Mouse (Mus musculus): ENCODE measurements around the gene Plxna1. TPM values are rescaled to one million over a fixed set of nuclear protein-coding genes. Genes with fewer than 3 reads are reported as not detected.
A peak's percentile ranks its signal among the peaks of the same experiment; 100 is the strongest.

Gene Plxna1
- polyA plus RNA-seq (2014; fragmentation: Nextera tagmentation; extraction: Ambion mirVana) = 7.5 and 7.7 TPM in 2 replicates

GRCm38 (mm10) chr6:89362281-89363106 lies at the start of gene Plxna1:
Gene Plxna1, minus strand, starts transcription at chr6:89362620.
- Histone ChIP-seq H3K4me1 (replicated peaks; ENCODE audit: control insufficient read depth, insufficient read depth, low read length) (peaks cover 31% of the 10 kb centered on the region), H3K36me3 (ENCODE audit: control insufficient read depth, insufficient read depth, low read length) (no peaks in the 10 kb centered on the region), H3K4me3 (ENCODE audit: low read depth, low read length) (peak within 1 kb of the TSS; percentile 63), H3K9me3 (ENCODE audit: control insufficient read depth, low read length) (no peaks in the 10 kb centered on the region), H3K4me2 (peak within 1 kb of the TSS; percentile 87), H3K27me3 (replicated peaks; ENCODE audit: control insufficient read depth, insufficient read depth, low read length) (peaks cover 9% of the 10 kb centered on the region; the same call in 1 of the 2 replicates), H3K27ac (ENCODE audit: low read depth, low read length) (0 out of 2 replicates have a peak within 1 kb of the TSS, but pooled peaks have one; percentile 11), H3K9ac (ENCODE audit: low read depth, low read length) (peak within 1 kb of the TSS; percentile 84)
- under 1% methylated on average over 62 of the region's 110 CpGs for WGBS
- DNase-seq (ENCODE audit: low spot score) (peak; percentile 74), ATAC-seq (replicated peaks; ENCODE audit: low FRiP score) (peak; percentile 83)

GRCm38 (mm10) chr6:89409041-89409440 lies 46.6 kb upstream of the Plxna1 start:
- H3K27ac ChIP-seq (ENCODE audit: low read depth, low read length) = no peak overlapping the region
- no peaks in the 10 kb centered on the region for H3K9me3 ChIP-seq (ENCODE audit: control insufficient read depth, low read length)
- H3K4me1 ChIP-seq (replicated peaks; ENCODE audit: control insufficient read depth, insufficient read depth, low read length) = 0 out of 2 replicates have a peak, but pooled peaks cover 2% of the 10 kb centered on the region
- H3K27me3 ChIP-seq (replicated peaks; ENCODE audit: control insufficient read depth, insufficient read depth, low read length) = no peaks in the 10 kb centered on the region
- no peak overlapping the region for H3K4me2 ChIP-seq
- no peak overlapping the region for H3K4me3 ChIP-seq (ENCODE audit: low read depth, low read length)
- H3K36me3 ChIP-seq (ENCODE audit: control insufficient read depth, insufficient read depth, low read length) = no peaks in the 10 kb centered on the region
- ATAC-seq (replicated peaks; ENCODE audit: low FRiP score) (no peak), DNase-seq (ENCODE audit: low spot score) (no peak)
- no peak overlapping the region for H3K9ac ChIP-seq (ENCODE audit: low read depth, low read length)
- 75% methylated on average over 1 of the region's 1 CpGs for WGBS

GRCm38 (mm10) chr6:89408259-89408658 lies 45.8 kb upstream of the Plxna1 start:
- 65% methylated on average over 5 of the region's 5 CpGs for WGBS

GRCm38 (mm10) chr6:89407247-89407889 lies 44.9 kb upstream of the Plxna1 start:
- ATAC-seq (replicated peaks; ENCODE audit: low FRiP score) = no peak
- H3K9ac ChIP-seq (ENCODE audit: low read depth, low read length) = no peak overlapping the region
- H3K9me3 ChIP-seq (ENCODE audit: control insufficient read depth, low read length) = no peaks in the 10 kb centered on the region
- H3K27ac ChIP-seq (ENCODE audit: low read depth, low read length) = no peak overlapping the region
- H3K27me3 ChIP-seq (replicated peaks; ENCODE audit: control insufficient read depth, insufficient read depth, low read length) = no peaks in the 10 kb centered on the region
- no peak overlapping the region for H3K4me3 ChIP-seq (ENCODE audit: low read depth, low read length)
- DNase-seq (ENCODE audit: low spot score) = no peak
- 73% methylated on average over 3 of the region's 3 CpGs for WGBS
- no peaks in the 10 kb centered on the region for H3K4me1 ChIP-seq (replicated peaks; ENCODE audit: control insufficient read depth, insufficient read depth, low read length)
- no peaks in the 10 kb centered on the region for H3K36me3 ChIP-seq (ENCODE audit: control insufficient read depth, insufficient read depth, low read length)
- H3K4me2 ChIP-seq = no peak overlapping the region

More at GRCm38 (mm10) chr6:89408259-89408658, 45.8 kb upstream of the Plxna1 start:
- ATAC-seq (replicated peaks; ENCODE audit: low FRiP score) = no peak
- Histone ChIP-seq H3K9me3 (ENCODE audit: control insufficient read depth, low read length) (no peaks in the 10 kb centered on the region), H3K36me3 (ENCODE audit: control insufficient read depth, insufficient read depth, low read length) (no peaks in the 10 kb centered on the region), H3K27ac (ENCODE audit: low read depth, low read length) (no peak overlapping the region), H3K4me3 (ENCODE audit: low read depth, low read length) (no peak overlapping the region), H3K4me1 (replicated peaks; ENCODE audit: control insufficient read depth, insufficient read depth, low read length) (no peaks in the 10 kb centered on the region), H3K9ac (ENCODE audit: low read depth, low read length) (no peak overlapping the region), H3K4me2 (no peak overlapping the region), H3K27me3 (replicated peaks; ENCODE audit: control insufficient read depth, insufficient read depth, low read length) (no peaks in the 10 kb centered on the region)
- DNase-seq (ENCODE audit: low spot score) = no peak

DNA sequence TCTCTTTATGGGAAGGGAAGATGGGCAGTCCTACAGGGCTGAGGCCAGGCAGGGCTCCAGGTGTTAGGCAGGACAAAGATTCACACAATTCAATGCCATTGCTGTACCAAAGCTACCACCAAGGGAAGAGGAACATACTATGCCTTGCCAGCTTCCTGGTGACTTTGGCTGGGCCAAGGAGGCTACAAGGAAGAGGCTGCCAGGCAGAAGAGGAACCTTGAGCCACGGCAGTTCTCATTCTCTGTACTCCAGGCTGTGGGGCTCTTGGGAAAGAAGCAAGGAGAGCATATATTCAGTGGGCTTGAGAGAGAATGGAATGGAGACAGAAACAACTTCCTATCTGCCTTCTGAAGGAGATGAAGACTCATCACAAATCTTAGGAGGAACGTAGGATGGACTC lies 42.5 kb upstream of the Plxna1 start:
- no peak overlapping the region for H3K4me2 ChIP-seq
- H3K4me1 ChIP-seq (replicated peaks; ENCODE audit: control insufficient read depth, insufficient read depth, low read length) = no peaks in the 10 kb centered on the region
- no peak for ATAC-seq (replicated peaks; ENCODE audit: low FRiP score)
- no peak overlapping the region for H3K9ac ChIP-seq (ENCODE audit: low read depth, low read length)
- H3K27ac ChIP-seq (ENCODE audit: low read depth, low read length) = no peak overlapping the region
- no peak overlapping the region for H3K4me3 ChIP-seq (ENCODE audit: low read depth, low read length)
- H3K27me3 ChIP-seq (replicated peaks; ENCODE audit: control insufficient read depth, insufficient read depth, low read length) = no peaks in the 10 kb centered on the region
- H3K9me3 ChIP-seq (ENCODE audit: control insufficient read depth, low read length) = no peaks in the 10 kb centered on the region
- DNase-seq (ENCODE audit: low spot score) = no peak
- 67% methylated on average over 2 of the region's 2 CpGs for WGBS
- H3K36me3 ChIP-seq (ENCODE audit: control insufficient read depth, insufficient read depth, low read length) = no peaks in the 10 kb centered on the region

DNA sequence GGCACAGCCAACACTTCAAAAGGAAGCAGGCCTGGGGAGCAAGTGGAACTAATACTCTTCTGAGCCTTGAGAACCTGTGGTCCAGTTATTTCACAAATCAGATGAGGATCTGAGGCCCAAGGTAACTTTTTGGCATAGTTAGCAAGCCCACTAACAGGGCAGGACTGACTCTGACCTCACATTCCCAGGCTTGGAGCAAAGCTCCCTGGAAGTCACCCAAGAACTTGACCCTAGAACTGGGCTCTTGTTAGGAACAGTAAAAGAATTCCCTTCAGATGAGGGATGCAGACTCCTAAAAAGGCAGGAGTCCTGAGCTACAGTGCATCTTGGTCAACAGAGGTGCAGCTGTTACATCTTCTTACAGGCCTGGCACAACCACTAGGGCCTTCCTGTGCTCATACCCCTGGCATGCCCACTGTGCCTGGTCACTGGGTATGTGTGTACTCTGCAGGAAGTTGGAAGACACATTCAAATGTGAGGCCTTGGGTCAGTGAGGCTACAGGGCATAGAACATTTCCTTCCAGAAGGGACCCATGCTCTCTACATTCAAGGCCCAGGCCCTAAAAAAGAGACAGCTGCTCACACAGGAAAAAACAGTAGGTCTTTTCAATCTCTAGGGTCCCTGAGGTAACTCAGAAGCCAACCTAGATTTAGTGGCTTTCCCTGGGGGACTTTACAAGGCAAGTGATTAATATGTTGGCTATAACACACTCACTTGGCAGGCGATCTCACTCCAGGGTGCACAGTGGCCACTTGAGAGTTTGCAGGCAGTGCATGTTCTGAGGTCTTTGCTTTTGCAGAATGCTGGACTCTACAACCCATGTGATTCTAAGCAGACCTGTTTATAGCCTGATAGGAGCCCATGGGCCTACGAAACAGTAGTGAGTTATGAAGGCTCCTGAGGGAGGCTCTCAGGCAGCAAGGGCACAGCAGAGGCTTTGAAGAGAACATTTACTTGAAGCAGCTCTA lies 41.1 kb upstream of the Plxna1 start:
- WGBS = 78% methylated on average over 2 of the region's 2 CpGs
- ATAC-seq (replicated peaks; ENCODE audit: low FRiP score) (no peak), DNase-seq (ENCODE audit: low spot score) (no peak)
- Histone ChIP-seq H3K4me3 (ENCODE audit: low read depth, low read length) (no peak overlapping the region), H3K27me3 (replicated peaks; ENCODE audit: control insufficient read depth, insufficient read depth, low read length) (no peaks in the 10 kb centered on the region), H3K9ac (ENCODE audit: low read depth, low read length) (no peak overlapping the region), H3K4me2 (no peak overlapping the region), H3K36me3 (ENCODE audit: control insufficient read depth, insufficient read depth, low read length) (no peaks in the 10 kb centered on the region), H3K27ac (ENCODE audit: low read depth, low read length) (no peak overlapping the region), H3K9me3 (ENCODE audit: control insufficient read depth, low read length) (no peaks in the 10 kb centered on the region), H3K4me1 (replicated peaks; ENCODE audit: control insufficient read depth, insufficient read depth, low read length) (no peaks in the 10 kb centered on the region)

GRCm38 (mm10) chr6:89402406-89402805 lies 40.0 kb upstream of the Plxna1 start:
- Histone ChIP-seq H3K9ac (ENCODE audit: low read depth, low read length) (no peak overlapping the region), H3K9me3 (ENCODE audit: control insufficient read depth, low read length) (no peaks in the 10 kb centered on the region), H3K27ac (ENCODE audit: low read depth, low read length) (no peak overlapping the region), H3K4me3 (ENCODE audit: low read depth, low read length) (no peak overlapping the region), H3K36me3 (ENCODE audit: control insufficient read depth, insufficient read depth, low read length) (no peaks in the 10 kb centered on the region), H3K4me1 (replicated peaks; ENCODE audit: control insufficient read depth, insufficient read depth, low read length) (no peaks in the 10 kb centered on the region), H3K4me2 (no peak overlapping the region), H3K27me3 (replicated peaks; ENCODE audit: control insufficient read depth, insufficient read depth, low read length) (no peaks in the 10 kb centered on the region)
- DNase-seq (ENCODE audit: low spot score) (no peak), ATAC-seq (replicated peaks; ENCODE audit: low FRiP score) (no peak)
- 81% methylated on average over 2 of the region's 2 CpGs for WGBS

- 87% methylated on average over 1 of the region's 1 CpGs for WGBS
- no peak overlapping the region for H3K27ac ChIP-seq (ENCODE audit: low read depth, low read length)
- H3K4me1 ChIP-seq (replicated peaks; ENCODE audit: control insufficient read depth, insufficient read depth, low read length) = no peaks in the 10 kb centered on the region
- no peak overlapping the region for H3K4me2 ChIP-seq
- no peaks in the 10 kb centered on the region for H3K9me3 ChIP-seq (ENCODE audit: control insufficient read depth, low read length)
- H3K27me3 ChIP-seq (replicated peaks; ENCODE audit: control insufficient read depth, insufficient read depth, low read length) = no peaks in the 10 kb centered on the region
- no peak overlapping the region for H3K4me3 ChIP-seq (ENCODE audit: low read depth, low read length)
- ATAC-seq (replicated peaks; ENCODE audit: low FRiP score) = no peak
- no peaks in the 10 kb centered on the region for H3K36me3 ChIP-seq (ENCODE audit: control insufficient read depth, insufficient read depth, low read length)
- no peak overlapping the region for H3K9ac ChIP-seq (ENCODE audit: low read depth, low read length)
- DNase-seq (ENCODE audit: low spot score) = no peak
Observed at GRCm38 (mm10) chr6:89399564-89399963, 37.1 kb upstream of the Plxna1 start.
